Mouse (Mus musculus) bone marrow macrophage, adult 2 months (primary cell): ENCODE results near the gene Cib3.

ENCODE experiments used
- CTCF ChIP-seq: IDR thresholded peaks from 2 replicates; pipeline ENCODE4 v1.5.1; 2012; ENCODE audit warnings: low read depth, mild to moderate bottlenecking, low read length, moderate library complexity
- POLR2A ChIP-seq: IDR thresholded peaks from 2 replicates; pipeline ENCODE4 v1.6.1; 2012; ENCODE audit warnings: mild to moderate bottlenecking, low read depth, low read length, borderline replicate concordance

- TF ChIP-seq CTCF: no peak
- TF ChIP-seq POLR2A: no peak
Measured at GRCm38 (mm10) chr8:72257902-72258238, 45.2 kb upstream of the Cib3 start.
